Comparison of ENCODE assay signal across 15 mouse cellular contexts in genomic region chr1:105312601-105312901, GRCm38 (mm10). TPM values are rescaled to one million over a fixed set of nuclear protein-coding genes. Genes with fewer than 3 reads are reported as not detected.
DNase-seq lines count a peak whose midpoint lies in the region; ATAC-seq and TF ChIP-seq lines count a peak whose summit lies in the region.
"Had no signal": no experiment of that assay in that cellular context is flagged by ENCODE, and none has a peak within 500 bp of the region (broad histone marks: within the 10 kb centered on the region; RNA-seq: fewer than 3 reads in every experiment).

No protein-coding gene starts in this region.

- intact Hi-C loops in heart, postnatal 14 days (cut with DNase I) = loop anchor here (5.0 kb wide), 1 partner anchor 115 kb away; no protein-coding TSS in a partner anchor

- 74% methylated on average over 2 of the region's 2 CpGs for WGBS in heart, embryonic 15.5 days
- 61% methylated on average over 2 of the region's 2 CpGs for WGBS in midbrain, embryonic 12.5 days
- 57% methylated on average over 2 of the region's 2 CpGs for WGBS in midbrain, embryonic 16.5 days
- 36% methylated on average over 2 of the region's 2 CpGs for WGBS in embryonic facial prominence, embryonic 14.5 days
- 42% methylated on average over 2 of the region's 2 CpGs for WGBS in limb, embryonic 14.5 days

- ATAC-seq in heart, embryonic 15.5 days (replicated peaks; ENCODE audit: insufficient number of reproducible peaks, insufficient read depth, low FRiP score, low read depth) = peak; percentile 22; the same call in 1 of the 2 replicates
- no peak; the same call in 1 of the 2 replicates for ATAC-seq in midbrain, embryonic 12.5 days (ENCODE audit: low FRiP score, low read depth)
- ATAC-seq in midbrain, embryonic 16.5 days = no peak
- peak; percentile 71; the same call in 1 of the 2 replicates for ATAC-seq in embryonic facial prominence, embryonic 14.5 days (ENCODE audit: low read depth)
- ATAC-seq in limb, embryonic 14.5 days (ENCODE audit: low FRiP score, low read depth) = peak; percentile 71; the same call in 1 of the 2 replicates

- H3K27ac ChIP-seq in heart, embryonic 15.5 days = peak overlapping the region; percentile 20; the same call in 1 of the 2 replicates
- H3K27ac ChIP-seq in midbrain, embryonic 12.5 days (replicated peaks) = peak overlapping the region; percentile 46
- H3K27ac ChIP-seq in midbrain, embryonic 16.5 days (ENCODE audit: low read length) = no peak overlapping the region
- H3K27ac ChIP-seq in embryonic facial prominence, embryonic 14.5 days (replicated peaks; ENCODE audit: low read depth, low read length) = peak overlapping the region; percentile 57; the same call in 1 of the 2 replicates
- H3K27ac ChIP-seq in limb, embryonic 14.5 days (replicated peaks; ENCODE audit: low read depth, low read length) = peak overlapping the region; percentile 44; the same call in 1 of the 2 replicates
- H3K27ac ChIP-seq: heart, embryonic 10.5 days had no signal

- no peaks in the 10 kb centered on the region for H3K9me3 ChIP-seq in heart, embryonic 15.5 days (replicated peaks)
- no peaks in the 10 kb centered on the region for H3K9me3 ChIP-seq in midbrain, embryonic 12.5 days
- no peaks in the 10 kb centered on the region for H3K9me3 ChIP-seq in midbrain, embryonic 16.5 days (replicated peaks; ENCODE audit: control insufficient read depth, low read length, poor library complexity, severe bottlenecking)
- H3K9me3 ChIP-seq in embryonic facial prominence, embryonic 14.5 days (ENCODE audit: control insufficient read depth, low read length) = no peaks in the 10 kb centered on the region
- H3K9me3 ChIP-seq in limb, embryonic 14.5 days (ENCODE audit: control insufficient read depth, low read length) = no peaks in the 10 kb centered on the region
- H3K9me3 ChIP-seq: heart, embryonic 10.5 days had no signal

- no peaks in the 10 kb centered on the region for H3K27me3 ChIP-seq in heart, embryonic 15.5 days
- H3K27me3 ChIP-seq in midbrain, embryonic 12.5 days = no peaks in the 10 kb centered on the region
- no peaks in the 10 kb centered on the region for H3K27me3 ChIP-seq in midbrain, embryonic 16.5 days (ENCODE audit: control insufficient read depth, insufficient read depth, low read depth, low read length)
- H3K27me3 ChIP-seq in embryonic facial prominence, embryonic 14.5 days (replicated peaks; ENCODE audit: control insufficient read depth, insufficient read depth, low read length) = no peaks in the 10 kb centered on the region
- H3K27me3 ChIP-seq in limb, embryonic 14.5 days (ENCODE audit: control insufficient read depth, insufficient read depth, low read length) = no peaks in the 10 kb centered on the region

- H3K4me1 ChIP-seq in heart, embryonic 15.5 days (replicated peaks) = peaks cover 4% of the 10 kb centered on the region
- H3K4me1 ChIP-seq in midbrain, embryonic 12.5 days = peaks cover 11% of the 10 kb centered on the region; the same call in 1 of the 2 replicates
- no peaks in the 10 kb centered on the region for H3K4me1 ChIP-seq in midbrain, embryonic 16.5 days (ENCODE audit: control insufficient read depth, insufficient read depth, low read length)
- no peaks in the 10 kb centered on the region for H3K4me1 ChIP-seq in embryonic facial prominence, embryonic 14.5 days (ENCODE audit: control insufficient read depth, insufficient read depth, low read length)
- H3K4me1 ChIP-seq in limb, embryonic 14.5 days (ENCODE audit: control insufficient read depth, insufficient read depth, low read length) = no peaks in the 10 kb centered on the region
- H3K4me1 ChIP-seq: heart, embryonic 10.5 days had no signal

- no peak overlapping the region for H3K9ac ChIP-seq in heart, embryonic 15.5 days
- no peak overlapping the region for H3K9ac ChIP-seq in midbrain, embryonic 12.5 days (replicated peaks)
- H3K9ac ChIP-seq in midbrain, embryonic 16.5 days (ENCODE audit: low read depth, low read length) = no peak overlapping the region
- H3K9ac ChIP-seq in embryonic facial prominence, embryonic 14.5 days (ENCODE audit: low read depth, low read length) = no peak overlapping the region
- no peak overlapping the region for H3K9ac ChIP-seq in limb, embryonic 14.5 days (ENCODE audit: low read depth, low read length, severe bottlenecking)

- H3K36me3 ChIP-seq in heart, embryonic 15.5 days = no peaks in the 10 kb centered on the region
- no peaks in the 10 kb centered on the region for H3K36me3 ChIP-seq in midbrain, embryonic 12.5 days
- no peaks in the 10 kb centered on the region for H3K36me3 ChIP-seq in midbrain, embryonic 16.5 days (ENCODE audit: control insufficient read depth, insufficient read depth, low read length)
- H3K36me3 ChIP-seq in embryonic facial prominence, embryonic 14.5 days (ENCODE audit: control insufficient read depth, insufficient read depth, low read length) = no peaks in the 10 kb centered on the region
- no peaks in the 10 kb centered on the region for H3K36me3 ChIP-seq in limb, embryonic 14.5 days (ENCODE audit: control insufficient read depth, insufficient read depth, low read length)
- H3K36me3 ChIP-seq: heart, embryonic 10.5 days had no signal

- H3K4me3 ChIP-seq in heart, embryonic 15.5 days = no peak overlapping the region
- H3K4me3 ChIP-seq in midbrain, embryonic 12.5 days = no peak overlapping the region
- H3K4me3 ChIP-seq in midbrain, embryonic 16.5 days (ENCODE audit: low read depth, low read length) = no peak overlapping the region
- no peak overlapping the region for H3K4me3 ChIP-seq in embryonic facial prominence, embryonic 14.5 days (ENCODE audit: low read depth, low read length)
- no peak overlapping the region for H3K4me3 ChIP-seq in limb, embryonic 14.5 days (replicated peaks; ENCODE audit: low read length)
- H3K4me3 ChIP-seq: heart, embryonic 10.5 days had no signal

- no peak overlapping the region for H3K4me2 ChIP-seq in heart, embryonic 15.5 days
- no peak overlapping the region for H3K4me2 ChIP-seq in midbrain, embryonic 12.5 days (replicated peaks)
- H3K4me2 ChIP-seq in midbrain, embryonic 16.5 days (ENCODE audit: low read length) = no peak overlapping the region
- H3K4me2 ChIP-seq in embryonic facial prominence, embryonic 14.5 days (ENCODE audit: low read depth, low read length) = no peak overlapping the region
- H3K4me2 ChIP-seq in limb, embryonic 14.5 days (replicated peaks; ENCODE audit: low read depth, low read length, severe bottlenecking) = no peak overlapping the region

- no peak for DNase-seq in heart, postnatal 14 days
- DNase-seq in embryonic facial prominence, embryonic 14.5 days (ENCODE audit: low spot score) = peak; percentile 78
- DNase-seq in limb, embryonic 14.5 days (ENCODE audit: low spot score) = peak; percentile 70
- DNase-seq in adrenal gland, adult 2 months = no peak
- DNase-seq in cerebellum, adult 18-20 months = no peak
- DNase-seq: adrenal gland, adult 8-10 months; cerebellum, adult 9-10 months; kidney, adult 8-10 months; layer of hippocampus, postnatal 36 days; left cerebral cortex, postnatal 4 days; thymus, postnatal 36 days had no signal

- no peak for TF ChIP-seq POLR2A in limb, embryonic 14.5 days (IDR thresholded peaks at IDR 0.05; ENCODE audit: borderline replicate concordance, extremely low read depth, insufficient read depth, insufficient read length)

RNA-seq across cellular contexts. Expression of gene Rnf152, which starts 44.0 kb away (rescaled TPM):
- 0.23 and 0.42 TPM in 2 replicates for polyA plus RNA-seq in heart, embryonic 15.5 days (2015; fragmentation: Nextera tagmentation; extraction: Ambion mirVana)
- 1 to 10 TPM; 2.6 to 3.0 TPM for total RNA-seq in heart, postnatal 14 days (2021)
- 4.6 and 4.7 TPM in 2 replicates for polyA plus RNA-seq in midbrain, embryonic 12.5 days (2016; fragmentation: Nextera tagmentation; extraction: Ambion mirVana)
- polyA plus RNA-seq in midbrain, embryonic 16.5 days (2015; fragmentation: Nextera tagmentation; extraction: Ambion mirVana) = 26.7 and 29.6 TPM in 2 replicates
- 0.90 and 1.1 TPM in 2 replicates for polyA plus RNA-seq in embryonic facial prominence, embryonic 14.5 days (2014; fragmentation: Nextera tagmentation; extraction: Ambion mirVana)
- 1.6 and 2.1 TPM in 2 replicates for polyA plus RNA-seq in limb, embryonic 14.5 days (2012; rRNA removed)
- 1.5 and 1.8 TPM in 2 replicates for polyA plus RNA-seq in limb, embryonic 14.5 days (2014; fragmentation: Nextera tagmentation; extraction: Ambion mirVana)
- 1 to 10 TPM; 2.0 to 4.3 TPM for total RNA-seq in adrenal gland, adult 2 months (2021)
- 0.44 and 0.59 TPM in 2 replicates for polyA plus RNA-seq in adrenal gland, adult 2 months (2012; rRNA removed)

Comparison
In these comparisons a context has a peak if more than half of its experiments do, and no peak if none do; other contexts are left out.
1. ATAC-seq: peak in heart, embryonic 15.5 days (single experiment), embryonic facial prominence, embryonic 14.5 days (single experiment) and limb, embryonic 14.5 days (single experiment); none in midbrain, embryonic 12.5 days (single experiment) and midbrain, embryonic 16.5 days (single experiment).
2. DNase-seq: peak in embryonic facial prominence, embryonic 14.5 days (single experiment) and limb, embryonic 14.5 days (single experiment); none in heart, postnatal 14 days (0 of 2), adrenal gland, adult 2 months (single experiment) and cerebellum, adult 18-20 months (0 of 2).